Mouse (Mus musculus) brain, embryonic 14.5 days (tissue): ENCODE measurements around the gene Arnt2.

Source experiments
- CTCF ChIP-seq: fragments of 200-500 bp; IDR thresholded peaks from 2 replicates; pipeline ENCODE4 v1.5.1; 2012; ENCODE audit warnings: inconsistent platforms, mild to moderate bottlenecking, moderate library complexity, borderline replicate concordance; ENCODE audit not compliant: insufficient read depth, insufficient read length; ENCODE audit errors: extremely low read depth
- POLR2A ChIP-seq: fragments of 200-500 bp; IDR thresholded peaks from 2 replicates; pipeline ENCODE4 v1.6.1; 2012; ENCODE audit warnings: mild to moderate bottlenecking, inconsistent platforms, borderline replicate concordance; ENCODE audit not compliant: poor library complexity, insufficient read depth, insufficient read length, severe bottlenecking; ENCODE audit errors: extremely low read depth

DNA sequence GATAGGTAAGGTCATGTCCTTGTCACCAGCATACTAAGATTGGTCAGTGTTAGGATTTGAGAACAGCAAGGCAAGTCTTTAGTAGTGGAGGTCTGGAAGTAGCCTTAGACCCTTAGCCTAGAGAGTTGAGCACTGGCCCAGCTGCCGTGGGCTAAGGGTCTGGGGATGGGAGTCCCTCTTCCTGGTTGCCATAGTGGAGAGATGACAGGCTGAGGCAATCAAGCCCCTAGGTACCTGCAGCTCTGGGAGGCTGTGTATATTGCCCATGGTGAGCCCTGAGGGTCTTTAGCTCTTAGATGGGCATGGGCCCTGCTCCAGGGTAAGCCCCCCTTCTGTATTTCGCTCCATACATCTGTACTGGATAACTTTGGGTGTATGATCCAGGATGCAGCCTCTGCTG lies 159.2 kb downstream of the Arnt2 start:
- TF ChIP-seq CTCF (no peak), POLR2A (no peak)
